Mouse (Mus musculus) myocyte (in vitro differentiated cells): Measurements from ENCODE around the gene Inf2. TPM values are rescaled to one million over a fixed set of nuclear protein-coding genes. Genes with fewer than 3 reads are reported as not detected.

Source experiments
- H3K27me3 ChIP-seq: one replicate; pipeline ENCODE4 v1.6.1; 2011; ENCODE audit not compliant: control insufficient read depth, insufficient read depth, insufficient read length
- H3K36me3 ChIP-seq: one replicate; pipeline ENCODE4 v1.6.1; 2011; ENCODE audit not compliant: control insufficient read depth, insufficient read depth
- H3K4me2 ChIP-seq: one replicate; pipeline ENCODE4 v1.6.1; 2011; ENCODE audit warnings: low read depth, control low read depth
- H3K4me3 ChIP-seq: one replicate; pipeline ENCODE4 v1.5.1; 2011; ENCODE audit warnings: mild to moderate bottlenecking, control low read depth, moderate library complexity
- H3K79me2 ChIP-seq: one replicate; pipeline ENCODE4 v1.6.1; 2011; ENCODE audit not compliant: control insufficient read depth, insufficient read depth
- H3ac ChIP-seq: one replicate; pipeline ENCODE4 v1.6.1; 2011; ENCODE audit not compliant: control insufficient read depth, insufficient read length
- CEBPB ChIP-seq: IDR thresholded peaks from 2 replicates; pipeline ENCODE4 v1.6.1; 2011; ENCODE audit warnings: mild to moderate bottlenecking, moderate library complexity; ENCODE audit not compliant: poor library complexity, insufficient read depth, severe bottlenecking
- E2F4 ChIP-seq: IDR thresholded peaks from one replicate; pipeline ENCODE4 v1.6.1; 2011; ENCODE audit warnings: mild to moderate bottlenecking, control low read depth, moderate library complexity; ENCODE audit not compliant: insufficient read depth
- MAX ChIP-seq: IDR thresholded peaks from one replicate; pipeline ENCODE4 v1.6.1; 2011; ENCODE audit warnings: low read depth, mild to moderate bottlenecking, control low read depth
- MYOD1 ChIP-seq, 3 experiments: IDR thresholded peaks; one replicate each; pipeline ENCODE4 v1.6.1; 2011; ENCODE audit warnings: control low read depth in 2 of 3, low read depth in 2 of 3, mild to moderate bottlenecking in 2 of 3, moderate library complexity in 1 of 3; ENCODE audit not compliant: insufficient read length in 2 of 3, control insufficient read depth in 1 of 3
- MYOG ChIP-seq, 3 experiments: IDR thresholded peaks; one replicate each; pipeline ENCODE4 v1.6.1; 2011; ENCODE audit warnings: control low read depth in 2 of 3, low read depth in 2 of 3, mild to moderate bottlenecking in 2 of 3; ENCODE audit not compliant: insufficient read length in 2 of 3, control insufficient read depth in 1 of 3, insufficient read depth in 1 of 3
- POLR2A ChIP-seq: IDR thresholded peaks from one replicate; pipeline ENCODE4 v1.6.1; 2011; ENCODE audit warnings: low read depth, mild to moderate bottlenecking, control low read depth, moderate library complexity; ENCODE audit not compliant: insufficient read length
- POLR2AphosphoS2 ChIP-seq: IDR thresholded peaks from one replicate; pipeline ENCODE4 v1.6.1; 2011; ENCODE audit warnings: low read depth, control low read depth; ENCODE audit not compliant: insufficient read length
- REST ChIP-seq: IDR thresholded peaks from one replicate; pipeline ENCODE4 v1.6.1; 2011; ENCODE audit warnings: mild to moderate bottlenecking, control low read depth, moderate library complexity; ENCODE audit not compliant: insufficient read depth, insufficient read length
- SRF ChIP-seq: IDR thresholded peaks from one replicate; pipeline ENCODE4 v1.6.1; 2011; ENCODE audit warnings: low read depth; ENCODE audit not compliant: control insufficient read depth, insufficient read length
- TCF12 ChIP-seq: IDR thresholded peaks from one replicate; pipeline ENCODE4 v1.6.1; 2011; ENCODE audit warnings: mild to moderate bottlenecking, control low read depth; ENCODE audit not compliant: poor library complexity, insufficient read depth, severe bottlenecking
- TCF3 ChIP-seq: IDR thresholded peaks from one replicate; pipeline ENCODE4 v1.6.1; 2011; ENCODE audit warnings: low read depth, control low read depth; ENCODE audit not compliant: insufficient read length
- USF1 ChIP-seq: IDR thresholded peaks from one replicate; pipeline ENCODE4 v1.6.1; 2011; ENCODE audit warnings: low read depth, mild to moderate bottlenecking, control low read depth, moderate library complexity
- polyA plus RNA-seq: library from polyadenylated mRNA; unstranded; fragments of >200 nt; fragmentation: generic; extraction: Trizol; gene quantifications from one replicate; pipeline ENCODE4 v1.2.1, GENCODE M21; 2012; ENCODE audit warnings: missing spikeins

Inf2 gene
- polyA plus RNA-seq, 1 experiment: 70.1 TPM

GRCm38 (mm10) chr12:112632907-112633306, 44.3 kb downstream of the Inf2 start:
- Histone ChIP-seq H3K27me3 (no peaks in the 10 kb centered on the region), H3K4me3 (no peak overlapping the region), H3K4me2 (no peak overlapping the region), H3K79me2 (no peaks in the 10 kb centered on the region), H3ac (no peak overlapping the region), H3K36me3 (no peaks in the 10 kb centered on the region)
- no peak for TF ChIP-seq SRF
- TF ChIP-seq POLR2A: no peak
- no peak for TF ChIP-seq POLR2AphosphoS2
- no peak for TF ChIP-seq REST
- no peak for TF ChIP-seq TCF3
- TF ChIP-seq MAX: no peak
- TF ChIP-seq USF1: no peak
- no peak for TF ChIP-seq E2F4
- no peak for TF ChIP-seq CEBPB
- no peak for TF ChIP-seq MYOG (IDR thresholded peaks at IDR 0.05; ENCODE audit: control insufficient read depth in 1 of 3, insufficient read depth in 1 of 3, insufficient read length in 2 of 3, low read depth in 2 of 3)

DNA sequence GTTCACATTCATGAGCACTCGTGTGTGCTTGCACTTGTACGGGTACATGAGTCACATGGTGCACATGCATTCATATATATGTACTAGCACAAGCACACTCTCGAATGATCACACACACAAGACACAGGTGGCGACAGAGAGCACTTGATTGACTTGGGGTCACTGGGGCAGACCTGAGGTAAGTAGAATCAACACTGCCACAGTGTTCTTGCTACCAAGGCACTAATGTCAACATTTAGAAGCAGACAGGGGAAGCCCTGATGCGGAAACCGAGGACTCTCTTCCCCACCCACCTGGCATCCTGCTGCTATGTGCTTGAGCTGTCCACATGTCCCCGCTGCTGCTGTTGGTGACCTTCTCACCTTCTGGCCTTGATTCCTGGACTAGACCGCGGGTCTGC, 45.1 kb downstream of the Inf2 start:
- no peaks in the 10 kb centered on the region for H3K36me3 ChIP-seq
- TF ChIP-seq POLR2A: no peak
- no peak for TF ChIP-seq SRF
- no peak for TF ChIP-seq MYOD1 (IDR thresholded peaks at IDR 0.05; ENCODE audit: control insufficient read depth in 1 of 3, insufficient read length in 2 of 3, low read depth in 2 of 3)
- no peak for TF ChIP-seq POLR2AphosphoS2
- TF ChIP-seq CEBPB: no peak
- no peak for TF ChIP-seq E2F4
- TF ChIP-seq MYOG (IDR thresholded peaks at IDR 0.05; ENCODE audit: control insufficient read depth in 1 of 3, insufficient read depth in 1 of 3, insufficient read length in 2 of 3, low read depth in 2 of 3): no peak
- no peak for TF ChIP-seq MAX
- TF ChIP-seq USF1: no peak
- TF ChIP-seq TCF12: no peak
- no peak for TF ChIP-seq REST
- TF ChIP-seq TCF3: no peak
- H3K4me3 ChIP-seq: no peak overlapping the region
- no peak overlapping the region for H3ac ChIP-seq
- no peaks in the 10 kb centered on the region for H3K27me3 ChIP-seq
- no peak overlapping the region for H3K4me2 ChIP-seq
- no peaks in the 10 kb centered on the region for H3K79me2 ChIP-seq

DNA sequence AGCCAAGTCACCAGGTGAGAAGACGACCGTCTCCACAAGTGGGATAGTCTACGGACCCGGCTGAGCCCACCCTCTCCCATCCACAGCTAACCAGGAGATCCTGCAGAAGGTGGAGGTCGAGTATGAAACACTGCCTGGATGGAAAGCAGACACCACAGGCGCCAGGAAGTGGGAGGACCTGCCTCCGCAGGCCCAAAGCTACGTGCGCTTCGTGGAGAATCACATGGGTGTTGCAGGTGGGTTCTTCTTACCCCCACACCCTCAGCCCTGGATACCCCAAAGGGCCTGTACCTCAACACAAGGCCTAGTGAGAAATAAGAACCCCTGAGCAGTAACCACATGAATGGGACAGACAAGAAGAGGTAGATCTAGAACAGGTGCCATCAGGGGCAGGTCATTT, 50.9 kb downstream of the Inf2 start:
- Histone ChIP-seq H3K27me3 (no peaks in the 10 kb centered on the region), H3K4me2 (no peak overlapping the region), H3K79me2 (no peaks in the 10 kb centered on the region), H3K36me3 (no peaks in the 10 kb centered on the region), H3ac (no peak overlapping the region), H3K4me3 (no peak overlapping the region)
- no peak for TF ChIP-seq POLR2A
- no peak for TF ChIP-seq TCF3
- no peak for TF ChIP-seq TCF12
- no peak for TF ChIP-seq MYOD1 (IDR thresholded peaks at IDR 0.05; ENCODE audit: control insufficient read depth in 1 of 3, insufficient read length in 2 of 3, low read depth in 2 of 3)
- no peak for TF ChIP-seq USF1
- TF ChIP-seq SRF: no peak
- TF ChIP-seq CEBPB: no peak
- no peak for TF ChIP-seq MAX
- no peak for TF ChIP-seq MYOG (IDR thresholded peaks at IDR 0.05; ENCODE audit: control insufficient read depth in 1 of 3, insufficient read depth in 1 of 3, insufficient read length in 2 of 3, low read depth in 2 of 3)
- no peak for TF ChIP-seq POLR2AphosphoS2
- TF ChIP-seq E2F4: no peak
- TF ChIP-seq REST: no peak

- H3K36me3 ChIP-seq: no peaks in the 10 kb centered on the region
- no peak for TF ChIP-seq SRF
Observed at GRCm38 (mm10) chr12:112643126-112643525, 54.5 kb downstream of the Inf2 start.

DNA sequence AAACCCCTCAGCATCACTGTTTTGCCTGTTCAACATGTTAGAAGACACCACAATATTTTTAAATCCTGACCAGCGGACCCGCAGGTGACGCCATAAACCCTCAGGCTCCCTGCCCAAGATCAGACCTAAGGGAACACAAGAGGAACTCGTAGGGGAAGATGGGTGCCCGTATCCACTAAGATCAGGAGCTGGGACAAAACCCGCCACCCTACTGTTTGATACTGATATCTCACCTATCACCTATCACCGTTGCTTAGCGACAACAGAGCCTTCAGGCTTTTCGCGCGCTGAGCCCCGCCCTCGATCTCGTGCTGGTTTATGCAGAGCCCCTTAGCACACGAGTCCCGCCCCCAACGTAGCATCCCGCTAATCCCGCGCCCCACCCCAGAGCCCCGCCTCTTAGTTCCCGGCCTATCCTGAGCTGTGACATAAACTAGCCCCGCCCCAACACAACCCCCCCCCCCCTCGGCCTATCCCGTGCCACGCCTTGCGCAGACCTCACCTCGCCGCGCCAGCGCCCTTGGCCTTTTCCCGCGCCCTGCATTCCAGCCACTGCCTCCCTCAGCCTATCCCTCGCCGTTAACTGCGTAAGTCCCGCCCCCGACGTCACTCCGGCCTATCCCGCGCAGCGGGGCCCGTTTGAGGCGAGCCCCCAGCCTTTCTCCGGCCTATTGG, 55.7 kb downstream of the Inf2 start, which contains the start of gene Siva1:
Siva1 (plus strand) TSS at position 500 of the 675 bp plus-strand sequence.
- peak within 1 kb of the TSS; percentile 94 for H3ac ChIP-seq
- H3K36me3 ChIP-seq: no peaks in the 10 kb centered on the region
- peak; percentile 19 for TF ChIP-seq POLR2AphosphoS2
- TF ChIP-seq USF1: no peak
- no peak for TF ChIP-seq SRF
- TF ChIP-seq MYOD1 (IDR thresholded peaks at IDR 0.05; ENCODE audit: control insufficient read depth in 1 of 3, insufficient read length in 2 of 3, low read depth in 2 of 3): no peak
- no peak for TF ChIP-seq POLR2A
- TF ChIP-seq TCF12: no peak
- peak; percentile 79 for TF ChIP-seq E2F4
- no peak for TF ChIP-seq CEBPB
- no peak for TF ChIP-seq TCF3
- no peak for TF ChIP-seq MYOG (IDR thresholded peaks at IDR 0.05; ENCODE audit: control insufficient read depth in 1 of 3, insufficient read depth in 1 of 3, insufficient read length in 2 of 3, low read depth in 2 of 3)
- peaks cover 23% of the 10 kb centered on the region for H3K79me2 ChIP-seq
- H3K4me3 ChIP-seq: peak within 1 kb of the TSS; percentile 65
- H3K27me3 ChIP-seq: no peaks in the 10 kb centered on the region
- peak within 1 kb of the TSS; percentile 95 for H3K4me2 ChIP-seq

More at GRCm38 (mm10) chr12:112643126-112643525, 54.5 kb downstream of the Inf2 start:
- peaks cover 18% of the 10 kb centered on the region for H3K79me2 ChIP-seq
- no peak overlapping the region for H3K4me2 ChIP-seq
- no peak overlapping the region for H3K4me3 ChIP-seq
- no peak overlapping the region for H3ac ChIP-seq
- no peaks in the 10 kb centered on the region for H3K27me3 ChIP-seq
